Mouse (Mus musculus) layer of hippocampus, adult 9-11 months (tissue): ENCODE results near the gene Mettl17.
"Not testable (repeated sequence)": the region's sequence is repeated elsewhere in the genome, so short reads cannot be mapped to it uniquely, and the experiment has no call there.

Source experiments
- DNase-seq: peaks from one replicate; pipeline ENCODE4 v3.0.0; 2022

Gene Mettl17

GRCm38 (mm10) chr14:51899351-51899750, 14.7 kb downstream of the Mettl17 start:
- DNase-seq = no peak

GRCm38 (mm10) chr14:51902806-51903710, 18.4 kb downstream of the Mettl17 start:
- no peak for DNase-seq

- DNase-seq = no peak
Measured at GRCm38 (mm10) chr14:51903782-51904181, 19.1 kb downstream of the Mettl17 start.

- DNase-seq = no peak
Measured at GRCm38 (mm10) chr14:51904706-51905105, 20.1 kb downstream of the Mettl17 start.

GRCm38 (mm10) chr14:51906102-51906501, 21.5 kb downstream of the Mettl17 start:
- DNase-seq = no peak

DNA sequence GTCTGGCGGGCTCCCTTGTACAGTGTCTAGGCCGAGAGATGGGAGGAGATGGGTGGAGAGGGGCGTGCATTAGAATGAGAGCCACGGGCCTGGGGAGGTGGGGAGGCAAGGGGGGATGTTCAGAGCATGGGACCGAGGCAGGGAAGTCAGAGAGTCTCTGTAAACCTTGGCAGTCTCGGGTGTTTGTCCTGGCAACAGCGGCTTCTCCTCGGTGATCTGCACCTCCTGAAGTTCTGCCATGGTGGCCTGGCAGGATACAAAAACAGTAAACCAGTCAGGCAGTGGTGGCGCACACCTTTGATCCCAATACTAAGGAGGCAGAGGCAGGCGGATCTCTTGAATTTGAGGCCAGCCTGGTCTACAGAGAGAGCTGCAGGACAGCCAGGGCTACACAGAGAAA, 26.7 kb downstream of the Mettl17 start:
- DNase-seq = no peak

DNA sequence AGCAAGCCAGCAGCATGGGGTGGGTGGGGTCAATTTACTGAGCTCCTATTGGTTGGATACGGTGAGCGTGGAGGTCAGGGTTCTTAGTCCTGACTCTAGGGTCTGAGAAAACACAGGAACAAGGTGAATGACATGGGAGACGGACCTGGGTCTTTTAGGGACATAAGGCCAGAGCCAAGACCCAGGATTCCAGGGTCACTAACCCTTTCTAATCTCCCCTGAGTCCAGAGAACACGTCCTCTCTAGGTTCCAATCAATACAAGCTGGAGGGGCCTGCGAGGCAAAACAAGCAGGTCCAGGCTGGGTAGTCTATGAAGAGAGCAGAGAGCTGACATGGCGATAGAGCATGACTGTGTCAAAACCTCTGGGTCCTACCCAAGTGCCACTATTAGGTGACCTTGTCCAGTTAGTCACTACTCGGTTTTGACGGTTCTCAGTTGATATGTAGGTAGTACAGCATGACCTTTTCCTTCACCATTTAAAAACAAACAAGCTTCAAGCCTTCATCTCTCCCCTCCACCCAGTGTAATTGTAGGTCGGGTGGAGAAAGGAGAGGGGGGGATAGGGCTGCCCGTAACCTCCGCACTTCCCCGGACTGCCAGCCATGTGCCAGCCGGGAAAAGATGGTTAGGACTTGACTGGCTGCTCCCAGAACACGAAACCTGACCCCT, 27.9 kb downstream of the Mettl17 start:
- DNase-seq = no peak

DNA sequence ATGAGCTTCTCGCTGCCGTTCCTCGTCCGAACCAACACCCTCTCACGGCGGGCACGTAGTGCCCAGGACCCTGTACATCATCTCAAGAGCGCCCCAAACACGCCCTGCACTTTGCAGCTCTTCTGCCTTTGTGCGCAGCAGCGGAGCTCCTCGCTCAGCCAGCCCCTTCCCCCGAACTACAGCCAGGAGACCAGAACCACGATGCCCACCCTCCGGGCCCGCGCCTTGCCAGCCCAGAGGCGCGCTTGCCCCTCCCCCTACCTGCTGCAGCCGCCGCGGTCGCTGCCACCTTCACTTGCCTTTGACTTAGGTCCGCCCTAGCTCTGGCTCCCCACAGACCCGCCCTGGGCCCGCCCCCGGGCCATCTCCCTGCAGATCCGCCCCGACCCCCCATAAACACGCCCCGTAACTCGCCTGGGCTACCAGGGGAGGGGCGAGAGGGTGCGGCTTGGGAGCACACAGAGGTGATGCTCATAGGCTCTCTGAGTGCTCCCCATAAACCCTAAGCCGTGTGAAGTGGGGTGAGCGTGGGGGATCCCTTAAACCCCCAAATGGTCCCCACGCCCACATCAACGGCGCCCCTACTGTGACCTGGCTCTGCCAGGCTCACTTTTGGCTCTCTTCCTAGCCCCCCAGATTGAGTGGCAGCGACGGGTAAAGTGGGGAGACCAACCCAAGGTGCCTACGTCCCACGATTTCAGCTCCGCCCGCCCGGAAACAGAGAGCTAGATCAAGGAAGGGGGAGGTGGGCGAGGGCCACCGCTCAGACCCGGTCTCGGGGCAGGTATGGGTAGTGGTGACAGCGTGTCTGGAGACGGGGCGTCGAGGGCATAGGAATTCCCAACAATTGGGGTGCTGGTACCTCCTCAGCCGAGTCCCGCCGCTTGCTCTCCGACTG, 28.7 kb downstream of the Mettl17 start:
- peak; percentile 81 for DNase-seq

- peak; percentile 85 for DNase-seq
Measured at GRCm38 (mm10) chr14:51913960-51914762, 29.5 kb downstream of the Mettl17 start, which contains the start of gene Ndrg2. TSS of gene Ndrg2 (minus strand) at chr14:51914158.

DNA sequence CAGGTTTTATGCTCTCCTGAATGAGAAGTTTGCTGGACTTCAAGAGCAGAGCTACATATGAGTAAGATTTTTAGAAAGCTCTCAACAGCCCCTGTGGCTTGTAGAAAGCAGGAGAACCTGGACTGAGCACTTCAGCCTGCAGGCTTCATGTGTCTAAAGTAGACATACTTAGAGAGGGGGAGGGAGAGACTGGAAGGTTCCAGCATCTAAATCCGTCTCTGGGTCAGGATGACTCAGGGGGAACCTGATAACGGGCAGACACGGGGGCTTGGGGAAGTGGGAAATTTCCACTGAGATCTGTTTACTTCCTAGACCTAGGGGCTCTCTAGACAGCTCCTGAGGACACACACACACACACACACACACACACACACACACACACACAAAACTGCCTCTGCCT, 30.4 kb downstream of the Mettl17 start:
- DNase-seq = no peak

DNA sequence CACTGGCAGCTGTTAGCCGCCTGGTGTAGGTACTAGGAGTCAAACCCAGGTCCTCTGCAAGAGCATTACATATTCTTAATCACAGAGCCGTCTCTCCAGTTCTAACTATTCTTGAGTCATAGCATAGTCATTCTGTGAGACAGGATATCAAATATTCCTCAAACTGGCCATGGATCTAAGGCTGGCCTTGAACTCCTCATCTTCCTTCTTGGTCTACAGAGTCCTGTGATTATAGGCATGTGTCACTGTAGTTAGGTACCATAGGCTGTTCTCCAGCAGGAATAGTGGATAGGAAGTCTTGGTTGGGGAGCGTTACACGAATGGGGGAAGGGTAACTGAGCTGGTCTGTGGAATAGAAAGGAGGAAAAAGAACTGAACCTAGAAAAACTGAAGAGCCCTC, 31.9 kb downstream of the Mettl17 start:
- DNase-seq = no peak

GRCm38 (mm10) chr14:51918125-51918524, 33.5 kb downstream of the Mettl17 start, which contains the start of gene Tppp2:
TSS of gene Tppp2 (plus strand) at chr14:51918425.
- no peak for DNase-seq

- DNase-seq = no peak
Measured at GRCm38 (mm10) chr14:51918966-51919365, 34.3 kb downstream of the Mettl17 start.

DNA sequence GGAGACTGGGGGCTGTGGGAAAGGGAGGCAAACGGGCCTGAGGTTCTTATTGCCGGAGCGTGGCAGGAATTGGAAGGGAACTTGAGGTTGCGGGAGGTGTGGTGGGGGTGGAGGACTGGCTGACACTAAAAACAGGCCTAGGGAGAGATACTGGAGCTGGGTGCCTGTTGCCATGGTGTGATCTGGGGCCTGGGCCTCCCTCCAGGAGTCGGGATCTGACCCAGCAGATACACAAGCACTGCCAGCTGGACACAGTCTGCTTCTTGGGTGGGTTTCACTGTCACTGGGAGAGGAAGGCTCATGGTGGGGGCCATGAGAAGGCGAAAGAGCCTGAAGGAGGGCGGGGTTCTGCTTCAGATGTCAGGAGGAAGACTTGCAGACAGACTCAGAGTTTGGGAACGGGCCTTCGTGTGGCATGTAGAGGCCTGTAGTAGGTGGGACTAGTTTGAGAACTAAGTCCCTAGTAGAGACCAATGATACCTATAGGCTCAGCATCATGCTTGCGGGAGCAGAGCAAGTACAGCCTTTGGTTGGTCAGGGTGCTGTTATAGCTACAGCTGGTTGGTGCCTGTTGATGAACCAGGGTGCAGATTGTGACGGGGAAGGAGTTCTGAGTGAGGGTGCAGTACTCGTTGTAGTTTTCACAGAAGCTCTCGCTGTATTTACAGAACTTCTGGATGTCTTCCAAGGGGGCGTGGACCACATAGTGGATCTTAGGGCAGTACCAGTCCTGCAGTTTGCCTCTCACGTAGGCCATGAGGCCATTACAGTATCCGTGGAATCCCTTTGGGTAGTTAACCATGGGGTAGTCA, 37.3 kb downstream of the Mettl17 start:
- peak; percentile 68 for DNase-seq

DNA sequence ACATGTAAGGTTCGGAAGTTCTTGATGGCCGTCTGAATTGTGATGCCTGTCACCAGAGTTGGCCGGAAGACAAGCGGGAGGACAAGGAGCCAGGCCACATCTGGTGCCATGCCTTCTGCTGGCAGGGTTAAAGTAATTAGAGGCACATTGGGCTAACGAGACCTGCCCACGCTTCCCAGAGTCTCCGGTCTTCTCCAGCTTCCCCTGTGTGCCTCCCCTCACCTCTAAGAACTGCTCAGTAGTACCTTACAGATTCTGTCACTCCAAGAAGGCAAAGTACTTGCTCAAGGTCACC, 37.9 kb downstream of the Mettl17 start, which contains the start of gene Rnase13:
TSS of gene Rnase13 (minus strand) at position 203 of the 295 bp plus-strand sequence.
- DNase-seq = no peak

DNA sequence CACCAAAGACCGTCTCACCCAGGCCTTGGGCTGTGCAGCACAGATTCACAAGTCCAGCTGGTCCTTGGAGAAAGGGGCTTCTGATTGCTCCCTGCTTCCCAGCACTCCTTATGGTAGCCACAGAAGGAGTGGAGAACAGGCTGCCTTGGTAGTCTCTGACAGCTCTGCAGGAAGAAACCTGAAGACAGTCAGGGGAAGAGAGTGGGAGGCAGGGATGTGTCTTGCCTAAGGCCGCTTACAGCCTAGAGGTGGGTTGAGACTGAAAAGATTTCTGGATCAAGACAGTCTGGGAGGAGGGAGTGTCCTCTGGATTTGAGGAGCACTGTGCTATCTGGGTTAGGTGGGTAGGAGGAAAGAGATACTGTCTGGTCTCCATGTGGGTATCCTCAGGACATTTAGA, 38.3 kb downstream of the Mettl17 start:
- no peak for DNase-seq

- no peak for DNase-seq
Measured at GRCm38 (mm10) chr14:51923492-51923891, 38.9 kb downstream of the Mettl17 start.

GRCm38 (mm10) chr14:51926930-51927329, 42.3 kb downstream of the Mettl17 start:
- DNase-seq = not testable (repeated sequence)

DNA sequence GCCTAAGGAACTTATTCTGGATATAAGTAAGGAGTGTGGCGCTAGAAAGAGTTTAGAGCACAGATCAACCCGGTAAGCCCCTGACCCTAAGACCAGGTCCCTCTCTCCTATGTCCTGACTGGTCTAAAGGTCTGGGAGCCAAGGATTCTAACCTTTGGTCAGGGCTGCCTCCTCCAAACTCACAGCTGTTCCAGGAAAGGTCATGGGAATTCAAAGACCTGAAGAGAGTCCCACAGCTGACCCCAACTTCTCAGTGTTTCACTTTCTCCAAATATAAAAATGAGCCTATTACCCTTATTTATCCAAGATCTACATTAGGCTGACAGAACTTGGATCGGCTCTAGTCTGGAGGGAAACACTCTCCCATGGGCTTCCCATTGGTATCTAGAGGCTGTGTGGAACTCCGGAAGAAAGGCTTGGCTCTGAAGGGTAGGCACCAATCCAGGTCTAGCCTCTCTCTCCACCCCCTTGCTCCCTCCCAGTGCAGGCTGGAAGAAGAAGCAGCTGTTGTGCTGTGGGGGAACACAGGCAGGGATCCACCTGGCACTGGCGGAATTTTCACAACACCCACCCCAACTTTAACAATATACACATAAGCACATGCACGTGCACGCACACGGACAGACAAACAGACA, 44.8 kb downstream of the Mettl17 start:
- peak; percentile 77 for DNase-seq

DNA sequence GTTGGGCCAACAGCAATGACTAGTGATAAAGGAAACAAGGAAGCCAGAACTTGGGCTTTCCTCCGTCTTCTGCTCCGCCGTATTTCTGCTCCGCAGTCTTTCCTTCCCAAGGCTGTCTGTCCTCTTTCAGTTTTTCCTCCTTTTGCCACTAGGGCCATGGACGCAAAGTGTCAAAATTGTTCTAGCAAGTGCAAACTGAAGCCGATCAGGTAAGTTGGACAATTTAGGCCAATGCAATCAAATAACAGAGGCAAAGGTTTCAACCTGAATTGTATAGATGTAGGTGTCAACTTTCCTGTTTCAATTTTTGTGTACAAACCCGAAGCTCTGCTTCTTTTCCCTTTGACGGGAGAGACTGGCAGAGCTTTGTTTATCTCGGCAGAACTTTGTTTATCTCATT, 45.3 kb downstream of the Mettl17 start:
- DNase-seq = no peak

DNA sequence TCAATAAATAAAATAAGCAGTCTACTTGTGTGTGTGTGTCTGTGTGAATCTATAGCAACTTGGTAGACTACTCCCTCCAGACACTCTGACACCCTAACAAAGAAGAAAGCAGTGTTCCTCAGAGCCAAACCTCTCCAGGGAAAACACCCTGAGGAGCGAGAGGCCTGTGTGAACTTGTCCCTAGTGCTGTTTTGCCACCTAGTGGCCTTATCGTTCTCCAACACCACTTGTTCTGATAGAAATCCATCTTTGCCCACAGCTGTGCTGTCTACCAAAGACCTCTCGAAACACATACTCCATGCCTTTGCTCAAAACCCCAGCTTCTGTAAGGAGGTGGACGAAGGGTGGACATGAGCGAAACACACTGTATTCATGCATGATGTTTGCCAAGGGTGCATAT, 46.2 kb downstream of the Mettl17 start:
- DNase-seq = peak; percentile 69
